ENCODE assay signal across 7 mouse cellular contexts in genomic region chr6:146775864-146776263, GRCm38 (mm10). TPM values are rescaled to one million over a fixed set of nuclear protein-coding genes. Genes with fewer than 3 reads are reported as not detected.
DNase-seq lines count a peak whose midpoint lies in the region; ATAC-seq and TF ChIP-seq lines count a peak whose summit lies in the region.
"Not testable (repeated sequence)": the region's sequence is repeated elsewhere in the genome, so short reads cannot be mapped to it uniquely, and the experiment has no call there.
"Had no signal": no experiment of that assay in that cellular context is flagged by ENCODE, and none has a peak within 500 bp of the region (broad histone marks: within the 10 kb centered on the region; RNA-seq: fewer than 3 reads in every experiment).

No protein-coding gene starts in this region.

- 64% methylated on average over 8 of the region's 8 CpGs for WGBS in liver, embryonic 15.5 days (ENCODE audit: insufficient replicate concordance)

- TF ChIP-seq RAD21 in MEL (IDR thresholded peaks at IDR 0.05; ENCODE audit: low read depth, low read length): not testable (repeated sequence)

- not testable (repeated sequence) for TF ChIP-seq CTCF in MEL (IDR thresholded peaks at IDR 0.05 in 2 of 3, conservative IDR thresholded peaks at IDR 0.05 in 1 of 3; ENCODE audit: control insufficient read depth in 1 of 3, insufficient read depth in 1 of 3, low read depth in 2 of 3, low read length in 3 of 3, poor library complexity in 1 of 3, severe bottlenecking in 1 of 3)

- not testable (repeated sequence) for TF ChIP-seq POLR2A in MEL (IDR thresholded peaks at IDR 0.05; ENCODE audit: control insufficient read depth in 1 of 2, insufficient read depth in 1 of 2, low read depth in 1 of 2, low read length in 2 of 2, poor library complexity in 1 of 2)

- H3K36me3 ChIP-seq in MEL (ENCODE audit: control insufficient read depth in 1 of 2, insufficient read depth in 2 of 2, low read length in 2 of 2): peaks cover 5 to 23% of the 10 kb centered on the region in 2 experiments
- H3K36me3 ChIP-seq in liver, embryonic 15.5 days (replicated peaks): not testable (repeated sequence)

- H3K27ac ChIP-seq in MEL (ENCODE audit: control insufficient read depth, low read depth, low read length); liver, embryonic 15.5 days (replicated peaks): not testable (repeated sequence)

- not testable (repeated sequence) for H3K9ac ChIP-seq in MEL (ENCODE audit: control insufficient read depth, low read depth, low read length, poor library complexity, severe bottlenecking); liver, embryonic 15.5 days

- peak; percentile 81 for ATAC-seq in granulocyte monocyte progenitor cell, adult 5-6 weeks (replicated peaks; ENCODE audit: poor library complexity, severe bottlenecking)
- ATAC-seq in liver, embryonic 15.5 days (ENCODE audit: insufficient read depth): peak; percentile 31; the same call in 1 of the 2 replicates
- peak; percentile 66 for ATAC-seq in megakaryocyte, adult 5-6 weeks (ENCODE audit: poor library complexity, severe bottlenecking)
- peak; percentile 39; the same call in 1 of the 2 replicates for ATAC-seq in monocyte, adult 5-6 weeks (replicated peaks; ENCODE audit: insufficient number of reproducible peaks, low FRiP score, low TSS enrichment, poor library complexity, severe bottlenecking)

- peaks cover 17 to 24% of the 10 kb centered on the region in 2 experiments for H3K4me1 ChIP-seq in MEL (ENCODE audit: control insufficient read depth in 1 of 2, insufficient read depth in 2 of 2, low read length in 2 of 2)
- H3K4me1 ChIP-seq in liver, embryonic 15.5 days (replicated peaks): peaks cover 12% of the 10 kb centered on the region

- not testable (repeated sequence) for H3K9me3 ChIP-seq in MEL (replicated peaks; ENCODE audit: insufficient read depth, low read length); liver, embryonic 15.5 days (replicated peaks)

- H3K79me2 ChIP-seq in MEL (ENCODE audit: control insufficient read depth, insufficient read depth, low read length, poor library complexity): not testable (repeated sequence)

- TF ChIP-seq EP300 in MEL (IDR thresholded peaks at IDR 0.05; ENCODE audit: low read depth in 1 of 2, low read length in 2 of 2): not testable (repeated sequence)

- H3K4me3 ChIP-seq in MEL (ENCODE audit: control insufficient read depth in 1 of 2, insufficient read depth in 1 of 2, low read depth in 2 of 2, low read length in 2 of 2); liver, embryonic 15.5 days (replicated peaks): not testable (repeated sequence)

- not testable (repeated sequence) for DNase-seq in MEL (ENCODE audit: low read depth, low spot score)

- not testable (repeated sequence) for H3K27me3 ChIP-seq in MEL (ENCODE audit: control insufficient read depth in 1 of 2, insufficient read depth in 2 of 2, low read length in 2 of 2); liver, embryonic 15.5 days

- not testable (repeated sequence) for H3K4me2 ChIP-seq in liver, embryonic 15.5 days

TF ChIP-seq in MEL, 35 proteins besides CTCF, POLR2A, EP300 and RAD21:
- TF ChIP-seq ZNF384 (IDR thresholded peaks at IDR 0.05; ENCODE audit: low read depth, low read length): 0 out of 2 replicates have a peak, but pooled peaks have one; percentile 15

RNA-seq across cellular contexts. Expression of gene Arntl2, which starts 20.0 kb away (rescaled TPM):
- 16.8 and 20.2 TPM in 2 replicates for total RNA-seq in MEL (2012; rRNA removed)
- 10 to 100 TPM in 1 of 2 experiments, not detected in 1; 20.6 TPM for polyA plus RNA-seq in MEL (2012; ENCODE audit: insufficient read depth in 1 of 2, insufficient read length in 2 of 2, low read depth in 1 of 2, low replicate concordance in 2 of 2, missing spikeins in 1 of 2)
- not detected in 2 replicates for total RNA-seq in granulocyte monocyte progenitor cell, adult 5-6 weeks (2014; fragmentation: Nextera tagmentation)
- not detected in 2 replicates for total RNA-seq in granulocyte monocyte progenitor cell, adult 5-6 weeks (2017)
- polyA plus RNA-seq in liver, embryonic 15.5 days (2015; fragmentation: Nextera tagmentation; extraction: Ambion mirVana): 0.43 and 0.70 TPM in 2 replicates
- 0.04 and 0.16 TPM in 2 replicates for total RNA-seq in megakaryocyte, adult 5-6 weeks (2015)
- not detected in 2 replicates for total RNA-seq in megakaryocyte, adult 5-6 weeks (2017)
- 0.64 to 1.6 TPM (median 1.4 TPM) in 3 replicates for total RNA-seq in monocyte, adult 5-6 weeks (2017)
- total RNA-seq: CH12.LX, G1E had no signal
- polyA plus RNA-seq: G1E had no signal

RNA-seq across cellular contexts. Expression of gene Stk38l, which starts 51.1 kb away (rescaled TPM):
- total RNA-seq in MEL (2012; rRNA removed): 5.1 and 6.2 TPM in 2 replicates
- polyA plus RNA-seq in MEL (2012; ENCODE audit: insufficient read depth in 1 of 2, insufficient read length in 2 of 2, low read depth in 1 of 2, low replicate concordance in 2 of 2, missing spikeins in 1 of 2): 1 to 10 TPM in 1 of 2 experiments, not detected in 1; 9.2 TPM
- 1.9 and 5.9 TPM in 2 replicates for total RNA-seq in granulocyte monocyte progenitor cell, adult 5-6 weeks (2014; fragmentation: Nextera tagmentation)
- 1.2 and 6.1 TPM in 2 replicates for total RNA-seq in granulocyte monocyte progenitor cell, adult 5-6 weeks (2017)
- 3.8 and 4.5 TPM in 2 replicates for polyA plus RNA-seq in liver, embryonic 15.5 days (2015; fragmentation: Nextera tagmentation; extraction: Ambion mirVana)
- total RNA-seq in megakaryocyte, adult 5-6 weeks (2015): 2.2 and 5.0 TPM in 2 replicates
- 2.8 and 3.7 TPM in 2 replicates for total RNA-seq in megakaryocyte, adult 5-6 weeks (2017)
- total RNA-seq in monocyte, adult 5-6 weeks (2017): 11.4 to 19.1 TPM (median 18.1 TPM) in 3 replicates

Comparison
In these comparisons a context has a peak if more than half of its experiments do, and no peak if none do; other contexts are left out.
1. ATAC-seq: peak in every context shown above with its lines; median percentile 81 in granulocyte monocyte progenitor cell, adult 5-6 weeks; 66 in megakaryocyte, adult 5-6 weeks; 39 in monocyte, adult 5-6 weeks; 31 in liver, embryonic 15.5 days.